Mouse (Mus musculus): ENCODE measurements at regions not wholly inside any gene's neighbourhood (a gene's known extent, or its start where the extent isn't known, plus 50 kb on each side); places are given as distances from the start of the nearest gene placed in this dataset.

- no peak overlapping the region for H3K9ac ChIP-seq
- no peak overlapping the region for H3K4me2 ChIP-seq
- no peak for ATAC-seq (replicated peaks; ENCODE audit: insufficient number of reproducible peaks, insufficient read depth, low FRiP score, low read depth)
- H3K9me3 ChIP-seq (replicated peaks) = no peaks in the 10 kb centered on the region
- no peak overlapping the region for H3K27ac ChIP-seq
- peaks cover 17% of the 10 kb centered on the region for H3K27me3 ChIP-seq
- no peaks in the 10 kb centered on the region for H3K36me3 ChIP-seq
- no peak overlapping the region for H3K4me3 ChIP-seq
- 17% methylated on average over 3 of the region's 3 CpGs for WGBS
- H3K4me1 ChIP-seq (replicated peaks) = no peaks in the 10 kb centered on the region
These were observed 199.8 kb upstream of the Csf3r start for GRCm38 (mm10) chr4:125824525-125824924.

DNA sequence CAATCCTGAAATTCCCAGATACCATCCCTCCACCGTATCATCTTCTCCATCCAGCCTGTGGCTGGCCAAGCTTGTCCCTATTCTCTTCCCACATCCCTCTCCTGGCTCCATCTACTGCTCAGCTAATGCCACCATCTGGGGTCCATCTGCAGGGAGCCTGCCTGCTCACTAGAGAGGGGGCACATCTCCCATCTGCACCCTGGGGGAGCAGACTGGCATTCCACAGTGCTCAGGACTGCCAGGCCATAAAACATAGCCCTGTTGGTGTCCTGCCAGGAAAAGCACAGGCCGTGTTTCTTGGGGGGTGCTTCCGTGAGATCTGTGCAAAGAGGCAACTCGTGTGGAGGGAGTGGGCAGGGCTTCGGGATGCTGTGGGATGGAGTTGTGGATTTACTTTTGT, 197.9 kb upstream of the Csf3r start:
- Histone ChIP-seq H3K4me3 (no peak overlapping the region), H3K9ac (no peak overlapping the region), H3K27me3 (peaks cover 14% of the 10 kb centered on the region), H3K9me3 (replicated peaks) (no peaks in the 10 kb centered on the region), H3K4me2 (no peak overlapping the region), H3K4me1 (replicated peaks) (no peaks in the 10 kb centered on the region), H3K27ac (no peak overlapping the region), H3K36me3 (no peaks in the 10 kb centered on the region)
- no peak for ATAC-seq (replicated peaks; ENCODE audit: insufficient number of reproducible peaks, insufficient read depth, low FRiP score, low read depth)
- WGBS = 58% methylated on average over 5 of the region's 5 CpGs

DNA sequence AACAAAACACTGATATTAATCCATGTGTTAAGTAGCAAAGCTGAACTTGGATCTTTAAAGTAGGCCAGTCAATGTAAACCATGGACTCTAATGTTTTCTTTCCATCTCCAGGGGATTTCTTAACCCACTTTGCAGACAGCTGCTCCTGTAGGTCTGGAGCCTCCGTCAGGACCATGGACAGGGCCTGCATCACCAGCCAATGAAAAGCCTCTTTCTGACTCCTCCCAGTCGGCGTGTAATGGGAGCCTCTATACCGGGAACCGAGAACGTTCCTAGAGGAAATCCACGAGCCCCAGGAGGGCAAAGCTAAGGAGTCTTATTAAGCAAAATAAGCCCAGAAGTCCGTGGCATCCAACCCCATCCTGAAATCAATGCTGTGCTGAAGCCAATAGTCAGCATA, 189.1 kb upstream of the Csf3r start:
- H3K36me3 ChIP-seq = no peaks in the 10 kb centered on the region
- 0% methylated on average over 8 of the region's 8 CpGs for WGBS
- H3K4me2 ChIP-seq = no peak overlapping the region
- no peaks in the 10 kb centered on the region for H3K4me1 ChIP-seq (replicated peaks)
- no peak overlapping the region for H3K4me3 ChIP-seq
- ATAC-seq (replicated peaks; ENCODE audit: insufficient number of reproducible peaks, insufficient read depth, low FRiP score, low read depth) = no peak
- H3K27me3 ChIP-seq = 0 out of 2 replicates have a peak, but pooled peaks cover 8% of the 10 kb centered on the region
- no peak overlapping the region for H3K9ac ChIP-seq
- H3K27ac ChIP-seq = no peak overlapping the region
- H3K9me3 ChIP-seq (replicated peaks) = no peaks in the 10 kb centered on the region

- Histone ChIP-seq H3K4me3 (no peak overlapping the region), H3K4me2 (no peak overlapping the region), H3K4me1 (replicated peaks) (no peaks in the 10 kb centered on the region), H3K36me3 (no peaks in the 10 kb centered on the region), H3K9ac (no peak overlapping the region), H3K9me3 (replicated peaks) (no peaks in the 10 kb centered on the region), H3K27me3 (no peaks in the 10 kb centered on the region), H3K27ac (no peak overlapping the region)
- WGBS = 85% methylated on average over 3 of the region's 3 CpGs
- ATAC-seq (replicated peaks; ENCODE audit: insufficient number of reproducible peaks, insufficient read depth, low FRiP score, low read depth) = no peak
These were observed 176.8 kb upstream of the Csf3r start for GRCm38 (mm10) chr4:125847568-125847967.

GRCm38 (mm10) chr4:125850300-125850699, 174.1 kb upstream of the Csf3r start:
- H3K27ac ChIP-seq = no peak overlapping the region
- no peak for ATAC-seq (replicated peaks; ENCODE audit: insufficient number of reproducible peaks, insufficient read depth, low FRiP score, low read depth)
- no peak overlapping the region for H3K4me3 ChIP-seq
- no peaks in the 10 kb centered on the region for H3K4me1 ChIP-seq (replicated peaks)
- H3K9me3 ChIP-seq (replicated peaks) = no peaks in the 10 kb centered on the region
- no peaks in the 10 kb centered on the region for H3K27me3 ChIP-seq
- H3K36me3 ChIP-seq = no peaks in the 10 kb centered on the region
- no peak overlapping the region for H3K4me2 ChIP-seq
- 12% methylated on average over 4 of the region's 4 CpGs for WGBS
- no peak overlapping the region for H3K9ac ChIP-seq

- Histone ChIP-seq H3K4me1 (replicated peaks) (no peaks in the 10 kb centered on the region), H3K4me3 (no peak overlapping the region), H3K4me2 (no peak overlapping the region), H3K27ac (no peak overlapping the region), H3K9ac (no peak overlapping the region), H3K27me3 (no peaks in the 10 kb centered on the region), H3K36me3 (no peaks in the 10 kb centered on the region), H3K9me3 (replicated peaks) (no peaks in the 10 kb centered on the region)
- ATAC-seq (replicated peaks; ENCODE audit: insufficient number of reproducible peaks, insufficient read depth, low FRiP score, low read depth) = no peak
- WGBS = 61% methylated on average over 4 of the region's 4 CpGs
These were observed 171.8 kb upstream of the Csf3r start for GRCm38 (mm10) chr4:125852545-125852944.

GRCm38 (mm10) chr4:125855983-125856591, 168.3 kb upstream of the Csf3r start:
- no peak for ATAC-seq (replicated peaks; ENCODE audit: insufficient number of reproducible peaks, insufficient read depth, low FRiP score, low read depth)
- Histone ChIP-seq H3K9me3 (replicated peaks) (no peaks in the 10 kb centered on the region), H3K9ac (no peak overlapping the region), H3K4me3 (no peak overlapping the region), H3K27me3 (no peaks in the 10 kb centered on the region; the same call in 1 of the 2 replicates), H3K36me3 (no peaks in the 10 kb centered on the region), H3K27ac (no peak overlapping the region), H3K4me2 (no peak overlapping the region), H3K4me1 (replicated peaks) (no peaks in the 10 kb centered on the region)
- 31% methylated on average over 11 of the region's 11 CpGs for WGBS

DNA sequence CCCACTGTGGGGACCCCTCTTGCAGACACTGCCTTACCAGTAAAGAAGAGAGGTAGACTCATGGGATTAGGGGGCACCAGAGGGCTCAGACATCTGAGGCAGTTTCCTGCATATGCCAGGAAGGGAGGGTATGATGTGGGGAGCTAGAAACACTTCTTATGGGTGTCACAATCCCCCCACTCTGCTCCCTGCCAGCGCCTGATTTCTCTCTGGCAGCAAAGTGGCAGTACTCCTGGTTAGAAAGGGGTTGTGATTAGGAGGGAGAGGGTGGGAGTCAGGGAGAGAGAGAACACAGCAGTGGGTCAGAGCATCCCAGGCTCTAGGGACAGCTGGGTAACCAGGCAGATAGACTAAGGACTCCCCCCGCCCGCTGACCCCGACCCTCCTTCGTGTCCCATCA, 167.6 kb upstream of the Csf3r start:
- Histone ChIP-seq H3K27me3 (no peaks in the 10 kb centered on the region; the same call in 1 of the 2 replicates), H3K4me1 (replicated peaks) (no peaks in the 10 kb centered on the region), H3K4me3 (no peak overlapping the region), H3K36me3 (no peaks in the 10 kb centered on the region), H3K9ac (no peak overlapping the region), H3K4me2 (no peak overlapping the region), H3K9me3 (replicated peaks) (no peaks in the 10 kb centered on the region), H3K27ac (no peak overlapping the region)
- WGBS = 57% methylated on average over 5 of the region's 5 CpGs
- no peak for ATAC-seq (replicated peaks; ENCODE audit: insufficient number of reproducible peaks, insufficient read depth, low FRiP score, low read depth)

GRCm38 (mm10) chr4:125865057-125865456, 159.3 kb upstream of the Csf3r start:
- Histone ChIP-seq H3K9ac (no peak overlapping the region), H3K27me3 (0 out of 2 replicates have a peak, but pooled peaks cover 3% of the 10 kb centered on the region), H3K4me1 (replicated peaks) (no peaks in the 10 kb centered on the region), H3K36me3 (no peaks in the 10 kb centered on the region), H3K4me3 (no peak overlapping the region), H3K4me2 (no peak overlapping the region), H3K9me3 (replicated peaks) (no peaks in the 10 kb centered on the region), H3K27ac (no peak overlapping the region)
- ATAC-seq (replicated peaks; ENCODE audit: insufficient number of reproducible peaks, insufficient read depth, low FRiP score, low read depth) = no peak
- WGBS = 20% methylated on average over 8 of the region's 8 CpGs

GRCm38 (mm10) chr4:125865728-125866127, 158.6 kb upstream of the Csf3r start:
- Histone ChIP-seq H3K36me3 (no peaks in the 10 kb centered on the region), H3K27ac (no peak overlapping the region), H3K9ac (no peak overlapping the region), H3K4me3 (no peak overlapping the region), H3K9me3 (replicated peaks) (no peaks in the 10 kb centered on the region), H3K4me1 (replicated peaks) (no peaks in the 10 kb centered on the region), H3K4me2 (no peak overlapping the region), H3K27me3 (0 out of 2 replicates have a peak, but pooled peaks cover 3% of the 10 kb centered on the region)
- ATAC-seq (replicated peaks; ENCODE audit: insufficient number of reproducible peaks, insufficient read depth, low FRiP score, low read depth) = no peak
- 71% methylated on average over 9 of the region's 9 CpGs for WGBS

DNA sequence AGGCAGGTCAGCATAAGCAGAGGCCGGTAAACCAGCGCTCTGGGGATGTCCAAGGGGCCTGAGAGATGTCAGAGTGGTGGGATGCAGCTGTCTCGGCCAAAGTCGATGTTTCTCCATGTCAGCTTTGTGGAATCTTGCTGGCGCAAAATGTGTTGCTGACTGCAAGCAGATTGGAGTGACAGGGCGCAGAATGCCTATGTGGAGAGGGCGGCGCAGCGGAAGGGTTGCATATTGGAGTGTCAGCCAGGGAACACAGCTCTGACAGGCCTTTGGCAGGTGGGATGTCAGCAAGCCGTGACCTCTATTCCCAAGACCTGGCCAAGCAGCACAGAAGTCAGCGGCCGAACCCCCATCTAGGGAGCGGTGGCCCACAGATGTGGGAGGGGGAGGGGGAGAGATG, 153.1 kb upstream of the Csf3r start:
- no peaks in the 10 kb centered on the region for H3K36me3 ChIP-seq
- H3K4me3 ChIP-seq = no peak overlapping the region
- no peak overlapping the region for H3K9ac ChIP-seq
- WGBS = 59% methylated on average over 13 of the region's 13 CpGs
- H3K27me3 ChIP-seq = no peaks in the 10 kb centered on the region
- no peak for ATAC-seq (replicated peaks; ENCODE audit: insufficient number of reproducible peaks, insufficient read depth, low FRiP score, low read depth)
- no peak overlapping the region for H3K4me2 ChIP-seq
- no peak overlapping the region for H3K27ac ChIP-seq
- H3K4me1 ChIP-seq (replicated peaks) = no peaks in the 10 kb centered on the region
- H3K9me3 ChIP-seq (replicated peaks) = no peaks in the 10 kb centered on the region

DNA sequence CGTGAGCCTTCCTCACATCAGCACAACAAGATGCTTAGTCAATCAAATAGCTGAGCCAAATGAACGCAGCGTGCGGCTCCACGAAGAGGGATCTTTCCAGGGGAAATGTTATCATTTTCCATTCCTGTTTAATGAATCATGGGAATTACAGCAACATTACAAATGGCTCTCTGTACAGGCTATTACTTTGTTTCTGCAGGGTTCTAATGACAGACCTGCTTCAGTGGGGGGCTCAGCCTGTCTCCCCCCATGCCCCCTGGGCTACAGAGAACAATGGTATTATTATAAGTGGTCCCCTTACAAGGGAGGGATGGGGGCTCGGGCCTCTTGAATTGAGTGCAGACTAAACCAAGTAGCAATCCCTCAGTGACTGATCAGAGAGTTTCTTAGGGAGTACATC, 144.3 kb upstream of the Csf3r start:
- Histone ChIP-seq H3K9me3 (replicated peaks) (no peaks in the 10 kb centered on the region), H3K36me3 (no peaks in the 10 kb centered on the region), H3K4me2 (no peak overlapping the region), H3K27ac (no peak overlapping the region), H3K27me3 (no peaks in the 10 kb centered on the region), H3K9ac (no peak overlapping the region), H3K4me3 (no peak overlapping the region), H3K4me1 (replicated peaks) (peaks cover 14% of the 10 kb centered on the region)
- 0 out of 2 replicates have a peak, but pooled peaks have one; percentile 33 for ATAC-seq (replicated peaks; ENCODE audit: insufficient number of reproducible peaks, insufficient read depth, low FRiP score, low read depth)
- 53% methylated on average over 6 of the region's 6 CpGs for WGBS

All from heart, embryonic 15.5 days (tissue).